Mouse (Mus musculus) T-helper 2 cell (primary cell): ENCODE results near the gene Banp.

Experiments
- in situ Hi-C: fragments of 300-600 bp; cut with MboI, MseI; formaldehyde crosslinking; loops from one replicate; pipeline ENCODE4 v1.15.1; 2025; ENCODE audit warnings: high pct_unique_total_duplicates

Banp gene

DNA sequence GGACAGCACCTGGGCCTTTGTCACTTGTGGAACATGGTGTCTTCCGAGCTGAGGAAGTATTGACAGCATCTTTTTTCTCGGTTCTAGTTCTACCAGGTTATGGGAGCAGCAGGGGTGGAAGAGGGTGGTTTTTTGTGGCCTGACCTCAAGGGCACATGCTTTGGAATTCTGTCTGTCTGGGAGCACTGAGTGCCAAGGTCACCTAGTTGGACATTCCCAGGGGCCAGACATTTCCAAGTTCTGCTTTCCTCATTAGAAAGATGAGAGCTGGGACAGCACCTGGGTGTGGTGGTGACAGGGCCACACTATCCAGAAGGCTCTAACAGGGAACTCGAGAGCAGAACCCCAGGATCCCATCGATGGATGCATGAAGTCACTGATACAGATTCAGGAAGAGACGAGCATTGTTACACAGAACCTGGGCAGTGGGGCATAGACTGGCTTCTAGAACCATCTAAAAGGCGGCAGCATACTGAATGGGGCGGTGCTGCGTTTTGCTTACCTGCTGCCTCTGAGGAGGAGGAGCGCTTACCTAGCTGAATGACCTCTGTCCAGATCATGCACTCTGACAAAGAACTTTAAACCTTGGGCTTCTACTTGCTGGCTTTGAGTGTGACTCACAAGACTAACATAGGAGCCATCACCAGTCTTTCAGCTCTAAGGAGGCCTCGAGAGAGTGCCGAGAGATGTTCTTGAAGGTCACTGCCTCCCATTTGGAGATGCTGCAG is 31.4 kb downstream of the Banp start:
- in situ Hi-C loops: no loop called here

DNA sequence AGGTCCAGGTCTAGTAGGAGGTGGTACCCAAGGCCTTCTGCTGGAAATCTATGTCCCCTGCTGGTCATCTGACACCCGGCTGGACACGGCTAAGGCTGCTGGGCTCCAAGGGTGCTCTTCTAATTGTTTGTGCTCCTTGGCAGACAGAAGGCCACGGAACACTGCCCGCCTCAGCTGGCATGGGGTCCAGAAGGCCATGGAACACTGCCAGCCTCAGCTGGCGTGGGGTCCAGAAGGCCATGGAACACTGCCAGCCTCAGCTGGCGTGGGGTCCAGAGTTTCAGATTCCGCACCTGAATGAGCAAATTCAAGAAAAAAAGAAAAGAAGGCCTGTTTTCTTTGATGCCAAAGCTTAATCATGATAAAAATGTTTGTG is 32.0 kb downstream of the Banp start:
- in situ Hi-C loops: no loop called here

DNA sequence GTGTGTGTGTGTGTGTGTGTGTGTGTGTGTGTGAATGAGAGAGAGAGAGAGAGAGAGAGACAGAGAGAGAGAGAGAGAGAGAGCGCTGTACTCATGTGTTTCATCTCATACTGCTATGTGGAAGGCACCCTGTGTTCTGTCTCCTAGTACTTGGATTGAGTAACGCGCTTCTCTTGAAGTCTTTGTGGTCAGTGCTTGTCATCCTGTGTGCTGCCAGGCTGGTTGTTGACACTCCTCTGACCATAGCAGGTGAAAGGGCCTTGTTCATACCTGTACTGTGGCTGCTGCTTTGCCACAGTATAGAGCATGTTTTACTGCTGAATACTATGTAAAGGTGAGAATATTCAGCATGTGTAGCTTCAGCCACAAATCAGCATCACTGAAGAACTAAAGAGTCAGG is 36.1 kb downstream of the Banp start:
- in situ Hi-C loops: no loop called here

DNA sequence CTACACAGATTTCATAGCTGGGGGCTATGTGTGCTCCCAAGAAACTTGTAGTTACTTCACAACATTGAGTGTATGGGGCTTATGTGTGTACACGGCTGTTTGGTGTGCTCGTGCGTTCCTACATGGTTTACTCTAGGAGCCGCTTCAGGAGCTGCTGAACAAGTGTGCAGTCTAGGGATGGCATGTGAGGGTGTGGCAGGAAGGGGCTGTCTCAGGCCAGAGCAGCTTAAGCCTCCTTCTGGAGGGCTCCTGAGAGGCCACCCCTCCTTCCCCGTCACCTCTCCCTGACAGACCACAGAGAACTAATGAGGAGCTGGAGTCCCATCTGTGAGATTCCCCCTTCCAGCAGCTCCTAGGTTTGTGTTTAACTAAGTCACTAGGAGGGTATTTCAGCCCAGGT is 38.3 kb downstream of the Banp start:
- in situ Hi-C loops: no loop called here

DNA sequence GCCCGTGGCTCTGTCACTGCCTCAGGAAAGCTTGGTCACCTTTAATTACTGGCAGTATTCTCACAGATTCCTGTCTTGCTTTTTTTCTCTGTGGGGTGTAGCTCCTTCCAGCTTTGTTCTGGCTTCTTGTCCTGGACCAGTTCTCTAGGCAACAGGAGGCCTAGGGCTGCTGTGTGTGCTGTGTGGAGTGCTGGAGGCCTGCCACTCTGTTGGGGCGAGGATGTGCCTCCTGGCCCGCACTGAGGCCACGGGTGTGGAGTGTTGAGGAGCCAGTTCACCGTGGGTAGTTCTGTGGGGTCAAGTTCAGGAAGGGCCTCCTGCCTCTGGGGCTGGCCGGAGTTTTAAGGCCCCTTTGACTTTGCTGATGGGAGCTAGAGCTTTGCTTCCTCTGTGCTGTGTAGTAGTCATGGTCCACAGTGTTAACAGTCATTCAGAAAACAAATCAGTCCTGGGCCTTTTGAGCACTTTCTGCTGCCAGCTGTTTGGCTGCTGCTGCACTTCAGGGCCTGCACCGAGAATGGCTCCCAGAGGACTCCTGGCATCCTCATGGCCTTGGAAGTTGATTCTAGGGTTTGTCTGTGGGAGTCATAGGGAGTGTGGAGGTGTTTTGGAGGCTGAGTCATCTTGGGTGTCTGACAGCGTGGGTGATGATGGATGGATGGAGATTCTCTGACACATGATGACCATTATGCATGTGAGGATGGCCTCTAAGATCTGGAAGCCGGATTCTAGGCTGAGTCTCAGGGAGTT is 41.1 kb downstream of the Banp start:
- in situ Hi-C loops: no loop called here

DNA sequence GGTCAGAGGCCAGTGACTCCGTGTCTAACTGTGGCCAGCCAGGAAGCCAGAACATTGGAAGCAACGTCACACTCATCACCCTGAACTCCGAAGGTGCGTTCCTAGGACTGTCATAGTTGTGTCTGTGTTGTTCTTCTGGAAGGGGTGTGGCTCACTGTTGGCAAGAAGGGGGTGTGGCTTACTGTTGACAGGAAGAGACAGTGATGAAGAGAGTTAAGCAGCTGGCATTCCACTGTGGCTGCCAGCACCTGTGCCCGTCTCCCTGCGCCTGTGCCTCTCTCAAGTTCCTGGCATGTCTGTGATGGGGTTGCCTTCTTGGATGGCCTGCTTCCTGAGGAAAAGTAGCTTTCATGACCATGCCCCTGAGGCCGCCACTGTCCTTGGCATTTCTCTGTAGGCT is 42.1 kb downstream of the Banp start:
- in situ Hi-C loops: no loop called here

DNA sequence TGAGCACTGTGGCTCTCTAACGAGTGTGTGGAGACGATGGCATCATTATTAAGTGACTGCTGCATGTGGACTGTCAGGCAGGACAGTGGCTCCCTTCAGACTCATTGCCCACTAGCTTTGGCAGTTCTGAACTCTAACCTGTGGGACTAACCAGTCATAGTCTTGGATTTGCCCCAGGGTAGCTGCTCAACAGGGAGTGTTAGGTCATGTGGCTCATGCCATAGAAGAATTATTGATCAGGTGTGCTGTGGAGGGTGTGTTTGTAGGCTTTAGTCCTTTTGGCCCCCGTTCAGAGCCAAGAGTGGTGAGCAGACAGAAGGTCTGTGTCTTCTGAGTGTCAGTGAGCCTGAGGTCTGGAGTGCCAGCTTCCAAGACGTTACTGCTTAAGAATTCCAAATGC is 43.4 kb downstream of the Banp start:
- in situ Hi-C loops: no loop called here

DNA sequence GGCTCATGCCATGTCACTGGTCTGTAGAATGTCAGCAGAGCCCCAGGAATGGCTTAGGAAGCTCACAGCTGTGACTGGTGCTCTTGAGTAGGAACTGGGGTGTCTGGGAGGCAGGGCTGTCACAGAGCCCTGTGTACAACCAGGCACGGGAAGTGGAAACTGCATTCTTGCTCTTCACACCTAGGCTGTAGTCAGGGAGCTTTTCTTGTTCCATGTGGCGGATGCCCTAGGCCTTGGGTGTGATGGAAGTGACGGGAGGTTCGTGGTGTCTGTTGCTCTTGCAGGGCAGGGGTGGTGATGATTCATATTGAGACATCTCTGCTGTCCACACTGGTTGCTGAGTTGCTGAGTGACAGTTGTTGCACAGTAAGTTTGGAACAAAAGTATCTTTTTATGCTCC is 45.6 kb downstream of the Banp start:
- in situ Hi-C loops: no loop called here

DNA sequence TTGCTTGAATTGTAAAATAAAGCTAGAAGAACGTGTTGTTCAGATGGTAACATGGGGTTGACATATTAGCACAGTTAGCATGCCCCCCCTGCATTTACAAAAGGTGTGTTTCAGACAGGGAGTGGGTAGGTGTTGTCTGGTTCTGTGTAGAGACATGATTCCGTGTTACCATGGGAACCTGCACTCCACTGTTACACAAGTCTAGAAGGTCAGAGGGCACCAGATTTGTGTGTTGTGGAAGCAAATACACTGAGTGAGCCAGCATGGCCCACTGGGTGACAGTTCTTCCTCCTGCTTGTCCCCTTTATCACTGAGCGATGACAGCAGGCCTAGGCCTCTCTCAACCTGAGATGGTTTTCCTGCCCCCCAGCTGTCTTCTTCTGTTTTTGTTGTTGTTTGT is 46.3 kb downstream of the Banp start:
- in situ Hi-C loops: no loop called here

DNA sequence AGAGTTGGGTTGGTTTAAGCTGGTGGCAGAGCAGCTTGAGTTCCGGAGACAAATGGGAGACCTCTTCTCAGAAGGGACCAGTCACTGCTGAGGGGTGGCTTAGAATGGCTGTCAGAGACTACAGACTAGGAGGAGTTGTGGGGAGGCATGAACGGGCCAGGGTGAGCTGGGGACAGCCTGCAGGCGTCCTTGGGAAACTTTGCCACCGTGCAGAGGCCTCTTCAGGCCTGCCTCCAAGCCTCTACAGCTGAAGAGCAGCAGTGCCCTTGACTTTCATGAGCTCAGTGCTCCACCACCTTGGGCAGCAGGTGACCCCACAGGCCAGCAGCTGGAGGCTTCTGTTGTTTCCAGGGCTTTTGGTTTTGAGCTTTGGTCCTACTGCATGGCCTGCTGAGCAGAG is 49.1 kb downstream of the Banp start:
- in situ Hi-C loops: no loop called here

DNA sequence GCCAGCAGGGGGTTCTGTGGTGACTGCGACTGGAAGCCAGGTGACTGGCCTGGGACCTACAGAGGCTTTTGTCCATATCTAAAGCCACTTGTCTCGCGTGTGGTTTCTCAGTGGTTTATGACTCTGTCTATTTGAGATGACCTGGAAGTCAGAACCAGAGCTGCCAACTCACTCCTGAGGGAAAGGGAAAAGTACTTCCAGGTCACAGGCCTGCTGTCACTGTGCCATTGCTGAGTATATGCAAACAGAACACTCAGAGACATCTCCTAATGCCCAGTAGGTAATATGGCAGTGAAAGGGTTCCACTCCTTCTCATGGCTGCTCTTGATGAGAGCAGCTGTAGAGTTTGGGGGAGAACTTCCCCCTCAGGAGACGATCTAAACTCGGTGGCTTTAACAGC is 49.7 kb downstream of the Banp start:
- in situ Hi-C loops: no loop called here

DNA sequence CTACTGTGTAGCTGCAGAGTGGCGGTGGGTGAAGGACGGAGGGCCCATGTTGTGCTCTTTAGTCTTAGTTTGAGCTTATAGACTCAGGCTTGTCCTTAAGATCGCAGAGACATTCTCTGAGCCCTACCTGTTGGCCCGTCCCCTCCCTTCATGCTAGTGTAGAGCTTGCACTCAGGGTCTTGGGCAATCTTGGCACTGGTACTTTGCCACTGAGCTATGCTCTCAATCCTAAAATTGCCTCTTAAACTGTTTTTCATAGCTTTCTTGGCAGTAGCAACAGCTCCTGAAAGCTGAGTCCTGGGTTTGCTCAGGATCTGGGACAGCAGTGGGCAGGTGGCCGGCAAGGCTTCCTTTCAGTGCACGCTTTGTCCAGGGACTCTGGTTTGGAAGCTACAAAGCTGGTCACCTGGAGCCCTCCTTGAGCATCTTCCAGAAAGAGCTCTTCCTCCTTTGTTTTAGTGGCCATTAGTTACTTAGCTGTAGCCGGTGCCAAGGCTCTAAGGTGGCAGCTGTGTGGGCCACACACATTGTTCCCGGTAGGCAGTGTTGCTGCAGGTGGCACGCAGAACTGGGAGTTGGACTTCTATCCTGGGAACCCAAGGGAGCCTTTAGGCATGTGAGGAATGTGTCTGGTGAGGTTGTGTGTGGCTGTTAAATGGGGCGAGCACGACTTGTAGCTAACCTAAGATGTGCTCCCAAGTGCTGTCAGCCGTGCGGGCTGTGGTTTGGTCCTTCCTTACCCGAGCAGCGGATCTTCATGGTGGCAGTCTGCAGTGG is 52.0 kb downstream of the Banp start:
- in situ Hi-C loops: no loop called here

DNA sequence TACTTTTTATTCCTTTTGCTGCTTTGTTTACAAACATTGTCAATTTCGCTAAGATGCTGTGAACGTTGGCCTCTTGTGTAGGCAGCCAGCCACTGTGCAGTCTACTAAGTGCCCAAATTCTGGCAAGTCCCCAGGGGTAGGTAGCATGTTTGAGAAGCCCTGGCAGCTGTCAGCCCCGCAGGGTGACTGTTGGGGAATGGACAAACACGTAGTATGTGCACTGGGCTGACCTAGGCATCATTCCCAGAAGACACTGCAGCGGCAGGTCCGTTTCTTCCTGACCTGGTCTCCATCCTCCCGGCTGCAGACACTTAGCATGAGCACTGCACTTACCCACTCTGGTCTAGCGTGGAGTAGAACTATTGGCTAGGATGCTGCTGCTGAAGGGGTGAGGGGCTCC is 54.1 kb downstream of the Banp start:
- in situ Hi-C loops: no loop called here

DNA sequence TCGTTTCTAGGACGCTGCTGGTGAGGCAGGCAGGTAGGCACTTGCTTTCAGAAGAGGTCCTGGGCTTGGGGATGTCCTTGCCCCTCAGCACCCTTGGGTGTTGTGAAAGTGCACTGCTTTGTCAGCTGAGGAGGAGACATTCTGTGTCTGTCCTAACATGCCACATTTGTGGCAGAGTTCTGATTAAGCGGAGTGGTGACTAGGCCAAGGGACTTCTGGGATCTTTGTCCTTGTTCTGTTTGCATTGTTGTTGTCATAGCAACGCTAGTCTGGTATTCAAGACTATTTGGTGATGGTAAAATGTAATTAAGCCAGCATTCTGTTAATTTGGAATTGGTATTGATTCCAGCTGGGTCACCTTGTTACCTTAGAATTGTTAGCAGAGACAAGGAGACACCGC is 54.6 kb downstream of the Banp start:
- in situ Hi-C loops: no loop called here

DNA sequence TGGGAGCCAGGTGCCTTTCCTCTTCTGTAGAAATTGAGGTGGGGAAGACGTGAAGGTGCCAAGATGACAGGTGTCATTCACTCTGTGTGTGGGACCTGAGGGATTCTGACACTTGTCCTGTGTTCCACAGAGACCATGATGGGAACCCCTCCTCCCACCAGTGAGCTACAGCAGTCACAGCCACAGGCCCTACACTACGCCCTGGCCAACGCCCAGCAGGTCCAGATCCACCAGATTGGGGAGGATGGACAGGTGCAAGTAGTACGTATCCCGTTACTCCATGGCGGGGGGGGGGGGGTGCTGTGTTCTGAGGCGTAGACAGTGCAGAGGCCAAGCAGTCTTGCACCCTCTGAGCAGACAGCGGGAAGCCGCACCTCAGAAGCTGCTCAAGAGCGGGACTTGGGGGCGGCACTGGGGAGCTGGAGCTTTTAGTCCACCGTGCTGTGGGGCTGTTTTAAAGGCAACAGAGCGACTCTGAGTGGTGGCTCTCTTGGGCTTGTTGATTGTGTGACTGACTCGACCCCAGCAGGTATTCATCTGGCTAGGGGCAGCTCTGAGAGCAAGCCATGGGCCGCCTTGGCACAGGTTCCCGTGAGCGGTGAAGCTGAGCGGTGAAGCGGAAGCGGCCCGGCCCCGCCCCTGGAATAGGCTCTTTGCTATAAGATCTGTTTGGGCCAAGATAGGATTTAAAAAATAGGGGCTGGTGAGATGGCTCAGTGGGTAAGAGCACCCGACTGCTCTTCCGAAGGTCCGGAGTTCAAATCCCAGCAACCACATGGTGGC is 56.1 kb downstream of the Banp start:
- in situ Hi-C loops: no loop called here

DNA sequence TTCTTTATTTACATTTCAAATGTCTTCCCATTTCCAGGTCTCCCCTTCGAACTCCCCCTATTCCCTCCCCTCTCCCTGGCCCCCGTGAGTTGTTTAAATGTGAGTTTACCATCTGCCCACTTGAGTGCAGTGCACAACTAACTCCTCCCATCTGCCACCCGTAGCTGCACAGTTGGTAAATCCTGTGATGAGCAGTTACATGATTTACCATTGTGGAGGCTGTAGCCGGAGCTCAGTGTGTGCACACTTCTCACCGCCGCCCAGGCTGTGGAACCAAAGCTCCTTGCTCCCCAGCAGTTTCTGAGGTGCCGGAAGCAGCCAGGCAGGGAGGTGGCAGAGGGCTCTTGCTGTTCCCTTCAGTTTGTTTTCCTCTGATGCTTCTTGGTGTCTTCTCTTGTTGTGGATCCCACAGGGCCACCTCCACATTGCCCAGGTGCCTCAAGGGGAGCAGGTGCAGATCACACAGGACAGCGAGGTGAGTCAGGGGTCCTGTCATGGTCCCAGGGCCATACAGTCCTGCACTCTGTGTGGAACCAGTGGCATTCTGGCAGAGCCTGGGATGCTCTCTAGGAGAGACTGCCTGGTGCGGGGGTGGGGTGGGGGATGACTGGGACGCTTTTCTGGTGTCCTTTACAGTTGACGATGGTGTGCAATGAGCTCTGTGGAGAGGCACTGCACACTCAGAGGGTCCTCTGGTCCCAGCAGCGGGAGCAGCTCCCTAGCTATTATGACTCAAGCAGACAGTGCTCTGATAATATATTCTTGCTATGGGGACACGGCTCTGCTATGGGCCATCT is 57.3 kb downstream of the Banp start:
- in situ Hi-C loops: no loop called here

DNA sequence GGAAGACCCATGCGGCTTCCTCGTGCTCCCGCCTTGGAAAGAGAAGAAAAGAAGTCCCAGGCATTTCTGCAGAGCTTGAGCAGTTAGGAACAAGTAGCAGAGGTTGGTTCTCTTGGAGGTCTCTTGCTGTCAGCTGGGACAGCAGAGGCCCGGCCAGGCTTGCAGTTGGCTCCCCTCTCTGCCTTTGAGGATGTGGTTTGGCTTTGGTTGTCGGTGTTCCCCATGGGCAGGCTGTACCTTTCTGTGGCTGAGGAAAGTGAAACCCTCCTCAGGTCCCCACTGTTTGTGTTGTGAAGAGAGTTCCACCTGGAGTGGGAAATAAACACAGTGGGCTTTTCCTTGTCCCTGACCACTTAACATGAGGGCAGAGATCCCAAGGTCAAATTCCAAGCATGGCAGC is 58.8 kb downstream of the Banp start:
- in situ Hi-C loops: no loop called here

DNA sequence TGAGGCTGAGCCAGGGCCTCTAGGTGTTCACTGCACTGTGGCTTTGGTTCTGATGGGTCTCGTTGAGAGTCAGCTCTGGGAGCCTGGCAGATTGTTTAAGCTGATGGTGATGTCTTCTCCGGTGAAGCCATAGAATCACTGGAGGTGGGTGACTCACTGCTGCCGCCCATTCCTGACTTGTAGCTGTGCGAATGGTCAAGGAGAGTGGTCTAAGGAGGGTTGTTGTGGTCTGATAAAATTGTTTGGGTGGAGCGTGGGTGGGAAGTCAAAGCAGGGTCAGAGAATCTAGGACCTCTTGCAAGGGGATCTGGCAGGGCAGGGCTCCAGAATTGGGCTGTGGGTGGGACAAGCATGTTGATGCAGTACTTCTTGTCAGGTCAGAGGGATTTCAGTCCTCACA is 61.1 kb downstream of the Banp start:
- in situ Hi-C loops: no loop called here

DNA sequence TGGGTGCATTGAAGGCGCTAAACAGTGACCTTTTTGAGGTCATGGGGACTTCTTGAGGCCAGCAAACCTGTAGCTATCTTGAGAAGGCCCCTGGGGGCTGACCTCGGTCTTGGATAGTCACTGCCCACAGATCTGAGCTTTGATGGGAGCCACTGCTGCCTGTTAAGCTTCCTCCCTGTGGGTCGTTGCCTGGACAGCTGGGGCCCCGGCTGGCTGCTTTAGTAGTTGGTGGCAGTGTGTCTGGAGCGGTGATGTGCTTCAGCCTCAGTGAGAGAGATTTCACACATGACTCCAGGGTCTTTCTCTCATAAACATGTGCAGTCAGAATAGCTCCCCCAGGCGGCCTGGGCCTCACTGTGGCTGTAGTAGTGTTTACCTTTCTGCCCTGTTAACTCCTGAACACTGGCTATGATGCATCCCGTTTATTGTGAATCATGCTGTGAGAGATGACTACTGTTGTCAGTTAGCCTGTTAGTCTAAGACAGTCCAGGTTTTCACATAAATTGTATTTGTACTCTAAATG is 61.6 kb downstream of the Banp start:
- in situ Hi-C loops: no loop called here

DNA sequence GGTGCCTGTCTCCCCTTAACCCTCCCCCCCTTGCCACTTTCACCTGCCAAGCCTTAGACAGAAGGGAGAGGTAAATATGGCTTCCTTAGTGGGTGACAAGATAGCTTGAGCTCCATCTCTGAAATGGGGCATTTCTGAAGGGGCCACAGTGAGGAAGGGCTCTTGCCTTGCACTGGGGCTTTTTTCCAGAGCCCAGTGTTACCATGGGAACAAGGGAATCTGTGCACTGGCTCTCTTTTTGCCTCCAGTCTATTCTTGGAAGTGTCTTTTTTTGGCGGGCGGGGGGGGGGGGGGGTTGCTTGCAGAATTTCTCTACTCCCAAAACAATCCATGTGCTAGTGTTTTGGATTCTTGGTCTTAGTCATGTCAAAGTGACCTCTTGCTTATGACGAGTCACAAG is 65.1 kb downstream of the Banp start:
- in situ Hi-C loops: no loop called here
